Mouse (Mus musculus): ENCODE results near the gene Dnaaf5.

Gene Dnaaf5

DNA sequence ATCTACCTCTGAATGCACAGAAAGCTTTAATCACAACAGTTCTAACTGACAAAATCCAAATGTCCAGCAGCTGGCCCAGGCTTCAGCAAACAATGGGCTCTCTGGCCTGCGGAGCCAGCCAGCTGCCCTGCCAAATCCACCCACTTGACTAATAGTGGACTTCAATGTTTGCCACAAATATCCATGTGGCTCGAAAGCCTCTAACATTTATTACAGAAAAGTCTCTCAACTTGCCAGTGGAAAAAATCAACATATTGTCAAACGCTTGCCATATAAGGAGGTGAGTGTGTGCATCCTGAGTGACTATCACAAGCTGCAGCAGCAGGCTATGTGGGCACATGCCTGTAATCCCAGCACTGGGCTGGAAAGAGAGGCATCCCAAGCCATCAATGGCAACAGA is 48.8 kb downstream of the Dnaaf5 start:
- no peak for DNase-seq (ENCODE audit: low read depth, low spot score)

- no peak for DNase-seq (ENCODE audit: low read depth, low spot score)
These were observed 49.6 kb downstream of the Dnaaf5 start for GRCm38 (mm10) chr5:139199636-139199994.

GRCm38 (mm10) chr5:139199995-139200769 is 50.2 kb downstream of the Dnaaf5 start, which contains the start of gene Sun1:
TSS of gene Sun1 (plus strand) at chr5:139200637.
- DNase-seq (ENCODE audit: low read depth, low spot score), result peak; percentile 99

GRCm38 (mm10) chr5:139200770-139201569 is 50.9 kb downstream of the Dnaaf5 start:
- DNase-seq (ENCODE audit: low read depth, low spot score), result no peak

DNA sequence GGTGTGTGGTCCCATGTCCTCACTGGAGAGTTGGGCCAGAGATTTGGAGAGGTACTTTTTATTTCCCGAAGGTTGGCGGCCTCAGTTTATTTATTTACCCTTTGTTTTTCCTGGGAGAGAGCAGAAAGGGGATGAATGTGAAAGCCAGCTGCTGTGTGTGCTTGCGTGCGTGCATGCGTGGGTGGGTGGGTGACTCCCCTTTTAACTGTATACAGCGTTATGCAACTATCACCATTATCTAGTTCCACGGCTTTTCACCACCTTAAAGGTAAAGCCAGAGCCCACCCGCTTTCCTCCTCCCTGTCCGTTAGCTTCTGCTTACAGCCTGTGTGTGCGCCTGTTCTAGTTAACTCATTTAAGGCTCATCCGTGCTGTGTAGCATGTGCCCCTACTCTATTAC is 52.1 kb downstream of the Dnaaf5 start:
- DNase-seq (ENCODE audit: low read depth, low spot score), result no peak

DNA sequence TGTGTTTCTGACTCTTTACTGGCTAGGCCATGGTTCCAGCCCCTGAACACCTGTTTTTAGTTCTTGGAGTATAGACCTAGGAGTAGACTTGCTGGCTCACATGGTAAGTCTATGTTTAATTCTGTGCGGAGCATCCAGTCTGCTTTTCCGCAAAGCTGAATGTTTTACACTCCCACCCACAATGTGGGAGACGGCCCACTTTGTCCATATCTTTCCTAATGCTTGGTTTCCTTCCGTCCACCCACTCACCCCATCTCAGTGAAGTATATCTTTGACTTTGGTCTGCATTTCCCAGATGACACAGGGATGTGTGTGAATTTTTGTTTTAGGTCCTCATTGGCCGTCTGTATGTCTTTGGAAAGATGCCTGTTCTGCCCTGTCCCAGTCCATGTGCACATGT is 53.3 kb downstream of the Dnaaf5 start:
- DNase-seq (ENCODE audit: low read depth, low spot score), result no peak

DNA sequence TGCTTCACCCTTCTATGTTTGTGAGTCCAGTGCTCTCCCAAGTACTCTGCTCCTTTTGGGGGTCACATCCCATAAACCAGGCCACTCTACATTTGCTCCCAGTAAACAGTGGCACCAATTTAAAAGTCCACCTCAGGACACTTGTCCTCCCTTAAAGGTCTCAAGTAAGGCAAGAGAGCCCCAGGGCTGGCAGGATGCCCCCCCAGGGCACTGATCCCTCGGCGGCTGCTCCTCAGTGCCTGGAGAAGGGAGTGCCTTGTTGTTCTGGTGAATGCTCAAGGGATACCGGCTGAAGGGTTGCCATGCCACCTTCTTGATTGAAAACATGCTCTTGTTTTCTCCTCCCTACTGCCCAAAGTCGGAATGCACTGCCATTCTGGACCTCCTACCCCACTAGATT is 56.1 kb downstream of the Dnaaf5 start:
- no peak for DNase-seq (ENCODE audit: low read depth, low spot score)

GRCm38 (mm10) chr5:139206525-139206924 is 56.5 kb downstream of the Dnaaf5 start:
- DNase-seq (ENCODE audit: low read depth, low spot score), result no peak

DNA sequence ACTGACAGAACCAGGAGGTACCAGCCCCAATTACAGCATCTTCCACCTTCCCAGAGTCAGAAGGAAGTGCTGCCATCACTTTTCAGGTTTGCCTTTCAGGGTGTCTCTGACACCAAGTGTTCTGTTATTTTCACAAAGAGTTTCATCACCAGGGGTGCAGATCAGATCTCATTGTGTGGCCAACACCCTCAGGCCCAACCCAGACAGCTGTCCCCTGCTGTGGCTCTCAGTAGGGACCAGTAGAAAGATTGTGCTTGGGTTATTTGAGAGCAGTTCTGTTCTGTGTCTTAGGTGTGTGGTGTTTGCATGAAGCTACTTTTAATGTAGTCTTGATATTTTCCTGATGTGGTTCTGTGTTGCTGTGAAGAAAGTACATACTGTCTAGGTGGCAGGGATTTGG is 58.2 kb downstream of the Dnaaf5 start:
- peak; percentile 48 for DNase-seq (ENCODE audit: low read depth, low spot score)

DNA sequence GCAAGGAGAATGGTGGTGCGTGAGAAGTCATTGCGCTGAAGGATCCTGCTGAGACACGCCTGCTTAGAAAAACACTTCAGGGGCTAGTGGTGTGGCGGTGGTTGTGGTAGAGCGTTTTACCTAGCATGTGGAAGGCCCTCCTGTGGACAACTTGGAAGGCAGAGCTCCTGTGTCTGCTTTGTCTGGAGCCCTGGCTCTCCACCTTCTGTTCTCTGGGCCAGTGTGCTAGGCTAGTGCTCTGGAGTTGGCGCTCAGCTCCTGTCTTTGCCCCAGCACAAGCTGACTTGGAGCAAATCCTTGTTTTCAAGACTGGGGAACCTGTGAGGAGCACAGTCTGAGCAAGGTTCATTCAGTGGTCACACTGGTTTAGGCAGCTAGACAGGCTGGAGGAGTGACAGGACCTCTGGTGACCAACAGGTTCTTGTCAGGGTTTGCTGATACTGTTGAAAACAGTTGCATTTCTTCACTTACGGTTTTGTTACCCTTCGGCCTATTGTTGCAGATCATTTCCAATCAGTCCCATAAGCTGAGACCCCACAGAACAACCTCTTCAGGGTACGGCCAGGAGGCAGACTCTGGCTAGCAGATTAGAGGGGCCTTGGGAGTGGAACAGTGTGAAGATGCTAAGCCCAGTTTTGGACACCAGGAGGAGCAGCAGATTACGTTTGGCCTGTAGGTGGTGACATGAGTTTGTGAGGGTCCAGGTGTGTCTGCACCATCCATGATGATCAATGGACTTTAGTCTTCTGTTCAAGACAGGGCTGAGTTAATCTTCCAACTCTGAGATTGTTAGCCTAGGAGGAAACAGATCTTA is 59.1 kb downstream of the Dnaaf5 start:
- DNase-seq (ENCODE audit: low read depth, low spot score), result peak; percentile 45

DNA sequence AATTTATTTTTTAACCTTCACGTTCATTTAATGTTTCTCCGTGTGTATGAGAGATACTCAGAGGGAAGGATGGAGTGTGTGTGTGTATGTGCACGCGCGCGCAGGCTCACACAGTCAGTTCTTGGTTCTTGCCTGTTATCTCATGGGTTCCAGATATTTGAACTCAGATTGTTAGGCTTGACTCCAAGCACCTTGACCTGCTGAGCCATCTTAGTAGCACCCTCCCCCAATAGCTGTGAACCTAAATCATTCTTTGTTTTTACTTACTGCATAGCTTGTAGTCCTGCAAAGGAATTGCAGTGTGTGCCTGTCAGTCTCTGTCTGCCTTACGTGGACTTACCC is 59.6 kb downstream of the Dnaaf5 start:
- DNase-seq (ENCODE audit: low read depth, low spot score), result no peak

GRCm38 (mm10) chr5:139211737-139212385 is 61.8 kb downstream of the Dnaaf5 start:
- DNase-seq (ENCODE audit: low read depth, low spot score), result no peak

DNA sequence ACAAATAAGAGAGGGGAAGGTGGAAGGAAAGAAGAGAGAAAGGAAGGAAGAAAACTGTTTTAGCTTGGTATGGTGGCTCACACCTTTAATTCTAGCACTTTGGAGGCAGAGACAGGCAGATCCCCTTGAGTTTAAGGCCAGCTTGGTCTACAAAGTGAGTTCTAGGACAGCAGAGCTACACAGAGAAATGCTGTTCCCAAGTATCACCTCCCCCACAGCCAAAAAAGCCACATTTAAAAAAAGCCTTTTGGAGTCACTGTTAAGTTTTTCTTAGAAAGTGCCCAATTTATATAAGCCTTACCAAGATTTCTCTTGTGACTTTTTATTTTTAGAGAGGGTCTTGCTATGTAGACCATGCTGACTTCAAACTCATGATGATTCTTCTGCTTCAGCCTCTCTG is 64.3 kb downstream of the Dnaaf5 start:
- DNase-seq (ENCODE audit: low read depth, low spot score), result no peak

DNA sequence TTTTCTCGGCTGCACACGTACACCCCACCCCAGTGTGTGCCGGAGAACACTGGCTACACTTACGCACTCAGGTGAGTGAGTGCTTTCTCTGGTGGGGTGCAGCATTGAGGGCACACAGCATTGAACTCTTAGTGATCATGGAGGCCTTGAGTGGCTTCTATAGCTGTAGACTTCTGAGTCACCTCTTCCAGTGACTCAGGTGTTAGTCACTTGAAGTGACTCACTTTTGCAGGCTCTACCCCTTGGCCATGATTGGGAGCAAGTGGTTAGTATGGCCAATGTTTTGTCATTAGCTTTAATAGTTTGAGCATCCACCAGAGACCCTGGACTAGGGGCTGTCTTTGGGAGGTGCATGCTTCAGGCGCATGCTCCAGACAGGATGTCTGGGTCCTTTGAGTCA is 65.2 kb downstream of the Dnaaf5 start:
- DNase-seq (ENCODE audit: low read depth, low spot score), result no peak

DNA sequence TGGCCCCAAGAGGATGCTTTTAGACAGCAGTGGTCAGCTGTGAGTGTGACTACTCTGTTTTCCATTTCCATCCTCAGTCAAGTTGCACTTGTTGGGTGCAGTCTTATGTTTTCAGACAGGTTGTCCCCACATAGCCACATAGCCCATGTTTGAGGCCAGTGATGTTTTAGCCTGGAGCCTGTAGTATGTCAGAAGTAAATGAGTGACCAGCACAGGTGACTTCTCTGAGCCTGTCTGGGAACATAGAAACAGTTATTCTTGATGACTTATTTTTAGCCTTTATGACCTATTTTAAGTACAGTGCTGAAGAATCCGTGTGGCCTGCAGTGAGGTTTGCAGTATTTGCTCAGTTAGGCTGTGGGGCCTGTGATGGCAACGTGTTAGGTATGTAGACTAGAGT is 66.1 kb downstream of the Dnaaf5 start:
- DNase-seq (ENCODE audit: low read depth, low spot score), result no peak

DNA sequence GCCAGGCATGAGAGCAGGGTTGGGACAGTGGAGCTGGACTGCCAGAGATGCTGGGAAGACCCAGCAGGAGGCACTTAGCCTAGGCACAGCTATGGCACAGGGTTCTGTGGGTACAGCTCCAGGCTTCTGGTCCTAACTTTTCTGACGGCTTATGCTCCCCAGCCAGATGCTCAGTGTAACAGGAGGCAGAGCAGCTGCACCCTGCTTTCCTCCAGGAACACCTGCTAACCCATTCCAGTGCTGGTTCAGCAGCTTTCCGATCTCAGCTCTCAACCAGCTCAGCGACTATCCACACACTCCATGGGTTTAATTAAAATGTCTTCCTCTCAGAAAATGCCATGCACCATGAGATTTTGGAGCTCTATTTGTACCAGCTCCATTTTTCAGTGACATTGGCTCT is 66.8 kb downstream of the Dnaaf5 start:
- DNase-seq (ENCODE audit: low read depth, low spot score), result no peak

DNA sequence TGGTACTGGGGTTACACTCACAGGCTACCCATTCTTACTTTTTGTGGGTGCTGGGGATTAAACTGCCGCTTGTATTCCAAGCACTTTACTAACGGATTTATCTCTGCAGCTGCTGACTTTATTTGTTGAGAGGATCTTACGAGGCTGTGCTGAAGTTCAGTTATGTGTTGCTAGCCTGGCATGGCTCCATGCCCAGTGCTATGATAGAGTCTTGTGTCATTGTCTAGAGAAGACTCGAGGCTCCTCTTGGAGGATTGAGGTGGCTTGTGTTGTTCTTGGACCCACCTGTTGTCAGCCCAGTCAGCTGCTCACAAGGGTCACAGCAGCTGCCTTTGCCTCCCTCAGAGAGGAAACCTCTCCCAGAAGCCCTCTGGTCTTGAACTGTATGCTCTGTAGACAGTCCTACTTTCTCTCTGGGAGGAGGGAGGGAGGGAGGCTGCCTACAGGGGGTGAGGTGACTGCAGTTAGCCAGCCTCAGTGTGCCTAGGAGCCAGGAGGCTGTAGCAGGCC is 70.0 kb downstream of the Dnaaf5 start:
- DNase-seq (ENCODE audit: low read depth, low spot score), result no peak

DNA sequence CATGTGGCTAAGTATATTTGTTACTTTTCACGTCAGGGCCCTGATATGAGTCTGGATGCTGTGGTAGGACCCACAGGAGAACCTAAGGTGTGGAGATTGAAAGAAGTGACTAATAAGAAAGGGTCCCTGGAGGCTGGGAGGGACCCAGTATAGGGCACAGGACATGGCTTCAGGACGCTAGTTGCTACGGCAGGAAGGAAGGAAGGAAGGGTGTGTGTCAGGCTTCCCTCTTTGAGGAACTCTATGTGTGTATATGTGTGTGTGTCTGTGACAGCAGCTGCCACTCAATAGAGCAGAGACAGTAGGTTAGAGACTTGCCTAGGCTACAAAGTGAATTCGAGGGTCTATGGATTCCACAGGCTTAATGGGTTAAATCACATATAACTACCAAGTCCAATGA is 70.6 kb downstream of the Dnaaf5 start:
- no peak for DNase-seq (ENCODE audit: low read depth, low spot score)

- no peak for DNase-seq (ENCODE audit: low read depth, low spot score)
These were observed 73.3 kb downstream of the Dnaaf5 start for GRCm38 (mm10) chr5:139223331-139223730.

- no peak for DNase-seq (ENCODE audit: low read depth, low spot score)
These were observed 77.2 kb downstream of the Dnaaf5 start for GRCm38 (mm10) chr5:139227236-139227635.

DNA sequence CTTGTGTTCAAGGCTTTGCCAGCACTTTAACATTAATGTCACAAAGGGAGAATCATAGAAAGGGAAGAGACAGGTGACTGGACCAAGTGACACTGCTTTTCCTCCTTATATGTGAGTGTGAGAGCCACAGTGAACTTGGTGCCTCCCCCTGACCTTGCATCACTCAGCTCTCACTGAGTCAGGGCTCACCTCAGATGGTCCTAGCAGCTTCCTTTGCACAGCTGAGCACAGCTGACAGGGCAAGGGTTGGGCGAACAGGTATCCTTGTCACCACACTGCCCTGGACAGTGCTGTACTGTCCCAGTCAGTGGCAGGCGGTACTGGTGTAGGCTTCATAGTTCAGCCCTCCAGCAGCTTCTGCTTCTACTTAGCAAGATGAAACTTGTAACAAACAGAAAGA is 77.6 kb downstream of the Dnaaf5 start:
- DNase-seq (ENCODE audit: low read depth, low spot score), result no peak

DNA sequence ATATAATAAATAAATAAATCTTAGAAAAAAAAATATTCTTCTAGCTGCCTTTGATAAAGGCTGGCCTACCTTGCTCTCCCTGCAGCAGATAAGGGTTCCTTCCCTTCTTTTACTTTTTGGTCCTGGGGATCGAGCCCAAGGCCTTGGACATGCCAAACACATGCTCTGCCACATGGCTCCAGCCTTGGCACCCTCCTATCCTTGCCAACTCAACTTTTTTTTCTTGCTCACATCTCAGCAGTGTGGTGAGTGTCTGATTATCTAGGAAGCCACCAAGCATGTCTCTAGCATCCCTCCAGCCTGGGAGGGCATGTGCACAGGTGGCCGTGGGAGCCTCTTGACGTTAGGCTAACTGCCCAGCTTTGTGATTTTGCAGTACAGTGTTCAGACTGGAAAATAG is 78.3 kb downstream of the Dnaaf5 start:
- no peak for DNase-seq (ENCODE audit: low read depth, low spot score)
